Mouse (Mus musculus): ENCODE measurements around the gene Dhtkd1. TPM values are rescaled to one million over a fixed set of nuclear protein-coding genes. Genes with fewer than 3 reads are reported as not detected.

Gene Dhtkd1
- polyA plus RNA-seq, 1 experiment from 2014 or later: 3.5 TPM

DNA sequence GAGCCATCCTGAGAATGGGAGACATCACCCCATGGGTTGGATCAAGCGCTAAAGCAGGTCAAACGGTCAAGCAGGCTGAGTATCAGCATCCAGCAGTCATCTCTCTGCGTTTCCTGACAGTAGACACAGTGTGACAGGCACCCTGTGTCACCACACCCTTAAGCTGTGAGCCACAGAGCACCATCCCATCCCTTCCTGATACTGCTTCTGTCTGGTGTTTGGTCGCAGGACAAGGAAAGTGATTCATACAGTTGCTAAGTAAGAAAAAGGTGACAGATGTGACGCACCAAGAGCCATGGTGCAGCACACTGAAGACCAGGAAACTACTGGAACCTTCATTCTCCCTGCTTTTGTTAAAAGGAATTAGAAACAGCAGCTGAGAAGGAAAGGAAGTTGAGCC lies 53.7 kb downstream of the Dhtkd1 start:
- no peaks in the 10 kb centered on the region for H3K27me3 ChIP-seq (ENCODE audit: insufficient read depth, low read length)
- TF ChIP-seq CTCF (IDR thresholded peaks at IDR 0.05; ENCODE audit: low read depth): no peak
- H3K27ac ChIP-seq (ENCODE audit: low read depth): no peak overlapping the region
- WGBS: 82% methylated on average over 5 of the region's 5 CpGs
- DNase-seq (no peak), ATAC-seq (ENCODE audit: insufficient read depth) (no peak)
- no peak overlapping the region for H3K9ac ChIP-seq
- peaks cover 59% of the 10 kb centered on the region for H3K36me3 ChIP-seq (ENCODE audit: insufficient read depth)
- 0 out of 2 replicates have a peak, but pooled peaks cover 3% of the 10 kb centered on the region for H3K4me1 ChIP-seq (ENCODE audit: insufficient read depth)
- H3K9me3 ChIP-seq (ENCODE audit: low read depth, low read length): no peaks in the 10 kb centered on the region
- H3K4me3 ChIP-seq (ENCODE audit: low read depth, low read length): no peak overlapping the region
- H3K4me2 ChIP-seq: no peak overlapping the region

GRCm38 (mm10) chr2:5877446-5877845 lies 65.1 kb downstream of the Dhtkd1 start:
- peaks cover 85% of the 10 kb centered on the region for H3K36me3 ChIP-seq (ENCODE audit: insufficient read depth)
- 70% methylated on average over 3 of the region's 3 CpGs for WGBS

DNA sequence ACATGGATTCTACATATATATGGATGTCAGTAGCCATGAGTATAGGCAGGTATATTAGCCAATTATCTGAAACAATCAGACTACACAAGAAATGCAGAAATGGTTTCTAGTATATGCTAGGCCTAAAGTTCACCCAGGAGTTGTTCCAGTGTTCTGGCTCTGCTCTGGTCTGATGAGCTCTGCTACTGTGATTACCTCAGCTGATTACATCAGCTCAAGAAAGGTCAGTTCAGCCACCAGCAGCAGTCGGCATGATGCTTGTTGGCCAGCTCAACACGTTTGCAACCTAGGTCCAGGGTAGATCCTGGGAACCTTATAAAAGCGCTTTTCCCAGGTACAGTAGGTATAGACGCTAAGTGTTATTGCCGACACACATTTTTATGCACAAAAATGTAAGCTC lies 72.8 kb downstream of the Dhtkd1 start:
- no peak for DNase-seq
- no peak overlapping the region for H3K9ac ChIP-seq
- no peak for ATAC-seq (ENCODE audit: insufficient read depth)
- no peak overlapping the region for H3K4me3 ChIP-seq (ENCODE audit: low read depth, low read length)
- 91% methylated on average over 5 of the region's 5 CpGs for WGBS
- TF ChIP-seq CTCF (IDR thresholded peaks at IDR 0.05; ENCODE audit: low read depth): no peak
- H3K9me3 ChIP-seq (ENCODE audit: low read depth, low read length): no peaks in the 10 kb centered on the region
- no peaks in the 10 kb centered on the region for H3K27me3 ChIP-seq (ENCODE audit: insufficient read depth, low read length)
- H3K27ac ChIP-seq (ENCODE audit: low read depth): no peak overlapping the region
- no peaks in the 10 kb centered on the region for H3K4me1 ChIP-seq (ENCODE audit: insufficient read depth)
- peaks cover 76% of the 10 kb centered on the region for H3K36me3 ChIP-seq (ENCODE audit: insufficient read depth)
- H3K4me2 ChIP-seq: no peak overlapping the region

More at GRCm38 (mm10) chr2:5877446-5877845, 65.1 kb downstream of the Dhtkd1 start:
- no peak for ATAC-seq (ENCODE audit: insufficient read depth)
- Histone ChIP-seq H3K27ac (ENCODE audit: low read depth) (no peak overlapping the region), H3K4me3 (ENCODE audit: low read depth, low read length) (no peak overlapping the region), H3K4me2 (no peak overlapping the region), H3K27me3 (ENCODE audit: insufficient read depth, low read length) (no peaks in the 10 kb centered on the region), H3K9me3 (ENCODE audit: low read depth, low read length) (no peaks in the 10 kb centered on the region), H3K4me1 (ENCODE audit: insufficient read depth) (no peaks in the 10 kb centered on the region), H3K9ac (no peak overlapping the region)
- DNase-seq: peak; percentile 2
- no peak for TF ChIP-seq CTCF (IDR thresholded peaks at IDR 0.05; ENCODE audit: low read depth)

DNA sequence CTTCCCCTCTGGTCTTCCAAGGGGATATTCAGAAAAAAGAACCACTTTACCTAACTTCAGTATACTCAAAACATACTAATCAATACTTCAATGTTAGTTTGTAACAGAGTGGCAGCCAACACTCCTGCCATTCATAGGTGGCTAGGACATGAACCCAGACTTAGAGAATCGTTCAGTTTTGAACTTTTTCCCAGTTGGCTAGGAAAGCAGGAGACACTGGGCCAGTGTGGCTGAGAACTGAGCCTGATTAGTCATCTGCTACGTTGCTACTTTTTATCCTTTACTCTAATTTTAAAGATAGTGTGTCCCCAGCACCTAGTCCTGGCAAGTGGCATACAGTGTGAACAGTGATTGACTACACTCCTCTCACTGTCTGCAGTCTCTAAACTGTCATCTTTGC lies 74.9 kb downstream of the Dhtkd1 start:
- 87% methylated on average over 2 of the region's 2 CpGs for WGBS
- no peaks in the 10 kb centered on the region for H3K9me3 ChIP-seq (ENCODE audit: low read depth, low read length)
- H3K9ac ChIP-seq: no peak overlapping the region
- no peaks in the 10 kb centered on the region for H3K4me1 ChIP-seq (ENCODE audit: insufficient read depth)
- TF ChIP-seq CTCF (IDR thresholded peaks at IDR 0.05; ENCODE audit: low read depth): no peak
- no peak overlapping the region for H3K27ac ChIP-seq (ENCODE audit: low read depth)
- H3K36me3 ChIP-seq (ENCODE audit: insufficient read depth): peaks cover 71% of the 10 kb centered on the region
- ATAC-seq (ENCODE audit: insufficient read depth): no peak
- DNase-seq: no peak
- H3K4me2 ChIP-seq: no peak overlapping the region
- no peak overlapping the region for H3K4me3 ChIP-seq (ENCODE audit: low read depth, low read length)
- H3K27me3 ChIP-seq (ENCODE audit: insufficient read depth, low read length): no peaks in the 10 kb centered on the region

DNA sequence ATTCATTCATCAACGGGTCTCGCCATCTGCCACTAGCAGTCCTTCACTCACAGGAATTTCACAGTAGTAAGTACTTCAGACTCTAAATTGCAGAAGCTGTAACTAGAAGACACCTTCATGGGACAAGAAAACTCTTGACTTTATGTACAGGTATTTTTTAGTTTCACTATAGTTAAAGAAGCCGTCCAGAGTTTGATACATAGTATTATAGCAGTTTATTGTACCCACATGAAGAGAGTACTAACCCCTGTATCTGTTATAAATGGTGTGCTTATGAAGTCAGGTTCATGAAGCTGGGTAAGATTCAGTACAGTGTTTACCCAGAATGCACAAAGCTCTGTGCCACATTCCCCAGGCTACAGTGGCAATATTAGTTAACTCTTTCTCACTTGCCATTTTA lies 79.8 kb downstream of the Dhtkd1 start, which contains the start of gene Gm13199:
Gm13199 (minus strand) TSS at position 101 of the 400 bp plus-strand sequence.
- DNase-seq (no peak), ATAC-seq (ENCODE audit: insufficient read depth) (no peak)
- Histone ChIP-seq H3K4me1 (ENCODE audit: insufficient read depth) (no peaks in the 10 kb centered on the region), H3K4me3 (ENCODE audit: low read depth, low read length) (no peak within 1 kb of the TSS), H3K9ac (no peak within 1 kb of the TSS), H3K9me3 (ENCODE audit: low read depth, low read length) (no peaks in the 10 kb centered on the region), H3K27me3 (ENCODE audit: insufficient read depth, low read length) (no peaks in the 10 kb centered on the region), H3K4me2 (no peak within 1 kb of the TSS), H3K36me3 (ENCODE audit: insufficient read depth) (peaks cover 68% of the 10 kb centered on the region), H3K27ac (ENCODE audit: low read depth) (no peak within 1 kb of the TSS)
- no peak for TF ChIP-seq CTCF (IDR thresholded peaks at IDR 0.05; ENCODE audit: low read depth)
- WGBS: 91% methylated on average over 3 of the region's 3 CpGs

DNA sequence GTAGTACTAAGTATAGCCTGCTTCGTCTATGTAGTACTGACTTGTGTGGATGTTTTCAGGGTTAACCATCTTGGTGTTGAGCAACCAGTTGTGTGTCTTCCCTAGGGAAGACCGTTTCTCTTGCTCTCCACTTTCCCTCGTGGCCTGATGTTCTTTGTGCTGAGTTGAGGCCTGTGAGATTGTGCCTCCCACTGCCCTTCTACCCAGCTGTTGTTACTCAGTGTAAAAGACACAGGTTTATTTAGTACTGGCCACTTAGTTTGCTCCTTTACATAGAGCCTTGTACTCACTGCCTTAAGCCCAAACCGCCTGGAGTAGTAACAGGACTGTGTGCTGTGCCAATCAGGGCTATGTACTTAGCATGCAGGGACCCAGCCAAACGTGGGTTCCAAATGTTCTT lies 90.7 kb downstream of the Dhtkd1 start:
- Histone ChIP-seq H3K36me3 (ENCODE audit: insufficient read depth) (peaks cover 10% of the 10 kb centered on the region), H3K4me3 (ENCODE audit: low read depth, low read length) (no peak overlapping the region), H3K9me3 (ENCODE audit: low read depth, low read length) (no peaks in the 10 kb centered on the region), H3K4me2 (no peak overlapping the region), H3K9ac (no peak overlapping the region), H3K27me3 (ENCODE audit: insufficient read depth, low read length) (no peaks in the 10 kb centered on the region), H3K27ac (ENCODE audit: low read depth) (no peak overlapping the region), H3K4me1 (ENCODE audit: insufficient read depth) (no peaks in the 10 kb centered on the region)
- WGBS: 86% methylated on average over 5 of the region's 5 CpGs
- no peak for DNase-seq
- TF ChIP-seq CTCF (IDR thresholded peaks at IDR 0.05; ENCODE audit: low read depth): no peak
- ATAC-seq (ENCODE audit: insufficient read depth): no peak

GRCm38 (mm10) chr2:5851116-5851515 lies 91.5 kb downstream of the Dhtkd1 start:
- Histone ChIP-seq H3K36me3 (ENCODE audit: insufficient read depth) (peaks cover 6% of the 10 kb centered on the region; the same call in 1 of the 2 replicates), H3K27me3 (ENCODE audit: insufficient read depth, low read length) (no peaks in the 10 kb centered on the region), H3K4me2 (no peak overlapping the region), H3K9ac (no peak overlapping the region), H3K27ac (ENCODE audit: low read depth) (no peak overlapping the region), H3K4me1 (ENCODE audit: insufficient read depth) (no peaks in the 10 kb centered on the region), H3K9me3 (ENCODE audit: low read depth, low read length) (no peaks in the 10 kb centered on the region), H3K4me3 (ENCODE audit: low read depth, low read length) (no peak overlapping the region)
- WGBS: 89% methylated on average over 9 of the region's 9 CpGs
- DNase-seq (no peak), ATAC-seq (ENCODE audit: insufficient read depth) (no peak)
- no peak for TF ChIP-seq CTCF (IDR thresholded peaks at IDR 0.05; ENCODE audit: low read depth)

Other genes with a start within 250 kb of the Dhtkd1 start
- gene Camk1d, start 228.3 kb downstream of the Dhtkd1 start, polyA plus RNA-seq (2014; fragmentation: Nextera tagmentation; extraction: Ambion mirVana): 2.9 and 3.0 TPM in 2 replicates
- gene Nudt5, start 97.8 kb downstream of the Dhtkd1 start, polyA plus RNA-seq (2014; fragmentation: Nextera tagmentation; extraction: Ambion mirVana): 83.0 and 83.9 TPM in 2 replicates
- 290 and 295 TPM in 2 replicates for gene Cdc123, start 97.6 kb downstream of the Dhtkd1 start, polyA plus RNA-seq (2014; fragmentation: Nextera tagmentation; extraction: Ambion mirVana)
- 2.1 and 2.2 TPM in 2 replicates for gene Gm13199, start 79.9 kb downstream of the Dhtkd1 start, polyA plus RNA-seq (2014; fragmentation: Nextera tagmentation; extraction: Ambion mirVana)
- 72.6 and 74.0 TPM in 2 replicates for gene Sec61a2, start 47.4 kb downstream of the Dhtkd1 start, polyA plus RNA-seq (2014; fragmentation: Nextera tagmentation; extraction: Ambion mirVana)
- gene Upf2, start 8.7 kb upstream of the Dhtkd1 start, polyA plus RNA-seq (2014; fragmentation: Nextera tagmentation; extraction: Ambion mirVana): 11.6 and 11.7 TPM in 2 replicates
- gene Proser2, start 187.4 kb upstream of the Dhtkd1 start, polyA plus RNA-seq (2014; fragmentation: Nextera tagmentation; extraction: Ambion mirVana): 4.9 and 5.9 TPM in 2 replicates

All from lung, embryonic 14.5 days (tissue).